Mouse (Mus musculus) MN1 (cell line): ENCODE data around the gene Pard3.

Source experiments
- DNase-seq: peaks from one replicate; pipeline ENCODE4 v3.0.0-alpha.2; 2016; ENCODE audit warnings: low spot score

Gene Pard3

GRCm38 (mm10) chr8:127230233-127230595, 166.5 kb downstream of the Pard3 start:
- DNase-seq: no peak

GRCm38 (mm10) chr8:127243351-127243750, 179.7 kb downstream of the Pard3 start:
- DNase-seq: no peak

- no peak for DNase-seq
These were observed 180.1 kb downstream of the Pard3 start for GRCm38 (mm10) chr8:127243841-127244240.

GRCm38 (mm10) chr8:127250746-127251145, 187.1 kb downstream of the Pard3 start:
- DNase-seq: no peak

GRCm38 (mm10) chr8:127251476-127251875, 187.8 kb downstream of the Pard3 start:
- DNase-seq: no peak

- no peak for DNase-seq
These were observed 188.3 kb downstream of the Pard3 start for GRCm38 (mm10) chr8:127251985-127252384.

- DNase-seq: no peak
These were observed 190.9 kb downstream of the Pard3 start for GRCm38 (mm10) chr8:127254625-127255024.

- DNase-seq: no peak
These were observed 193.4 kb downstream of the Pard3 start for GRCm38 (mm10) chr8:127257086-127257485.

- no peak for DNase-seq
These were observed 197.4 kb downstream of the Pard3 start for GRCm38 (mm10) chr8:127261051-127261450.

GRCm38 (mm10) chr8:127262026-127262425, 198.3 kb downstream of the Pard3 start:
- peak; percentile 67 for DNase-seq

GRCm38 (mm10) chr8:127262436-127262835, 198.7 kb downstream of the Pard3 start:
- DNase-seq: peak; percentile 53

GRCm38 (mm10) chr8:127262926-127263325, 199.2 kb downstream of the Pard3 start:
- DNase-seq: no peak

GRCm38 (mm10) chr8:127263457-127263856, 199.8 kb downstream of the Pard3 start:
- DNase-seq: no peak

GRCm38 (mm10) chr8:127264691-127265470, 201.2 kb downstream of the Pard3 start:
- DNase-seq: no peak

GRCm38 (mm10) chr8:127266777-127267176, 203.1 kb downstream of the Pard3 start:
- DNase-seq: no peak

GRCm38 (mm10) chr8:127268239-127269024, 204.7 kb downstream of the Pard3 start:
- DNase-seq: peak; percentile 61

- DNase-seq: peak; percentile 62
These were observed 205.5 kb downstream of the Pard3 start for GRCm38 (mm10) chr8:127269082-127269747.

- no peak for DNase-seq
These were observed 207.5 kb downstream of the Pard3 start for GRCm38 (mm10) chr8:127271186-127271585.

GRCm38 (mm10) chr8:127280299-127280974, 216.7 kb downstream of the Pard3 start:
- no peak for DNase-seq

- DNase-seq: no peak
These were observed 217.3 kb downstream of the Pard3 start for GRCm38 (mm10) chr8:127281035-127281434.

- DNase-seq: no peak
These were observed 220.9 kb downstream of the Pard3 start for GRCm38 (mm10) chr8:127284462-127285216.
